Mouse (Mus musculus) lung, postnatal 0 days (tissue): Measurements from ENCODE around the gene Gpr183.

Source experiments
- CTCF ChIP-seq: IDR thresholded peaks from 2 replicates; pipeline ENCODE4 v1.5.1; 2016; ENCODE audit warnings: antibody characterized with exemption, mild to moderate bottlenecking
- EP300 ChIP-seq: IDR thresholded peaks from 2 replicates; pipeline ENCODE4 v1.6.1; 2016; ENCODE audit warnings: antibody characterized with exemption, mild to moderate bottlenecking, control low read depth

DNA sequence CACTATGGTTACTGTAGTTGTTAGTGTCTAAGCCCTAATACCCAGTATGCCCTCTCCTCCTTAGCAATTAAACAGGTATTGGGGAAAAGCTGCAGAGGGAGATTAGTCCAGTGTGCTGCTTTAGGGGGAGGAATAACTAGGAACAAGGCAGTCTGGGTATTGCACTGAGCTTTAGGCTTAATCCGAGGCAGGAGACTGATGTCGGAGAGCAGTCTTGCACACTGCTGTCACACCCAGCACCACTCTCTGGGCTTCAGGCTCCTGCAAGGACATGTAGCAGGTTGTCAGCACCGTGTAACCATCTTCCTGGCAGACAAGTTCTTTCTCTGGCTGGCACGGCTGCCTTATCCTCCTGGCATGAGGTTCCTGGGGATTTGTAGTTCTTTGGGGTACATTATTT is 32.8 kb downstream of the Gpr183 start:
- TF ChIP-seq CTCF (no peak), EP300 (no peak)
